Mouse (Mus musculus) intestine, postnatal 0 days (tissue): ENCODE results near the gene Gm49450. TPM values are rescaled to one million over a fixed set of nuclear protein-coding genes. Genes with fewer than 3 reads are reported as not detected.
"Not testable (repeated sequence)": the region's sequence is repeated elsewhere in the genome, so short reads cannot be mapped to it uniquely, and the experiment has no call there.

Experiments used
- ATAC-seq: fragments of 200-750 bp; cut with Nextera tagmentation; 2 replicates; pipeline ENCODE4 v1.8.0; 2017; ENCODE audit warnings: mild to moderate bottlenecking, moderate TSS enrichment, moderate library complexity
- H3K27ac ChIP-seq: fragments of 300-500 bp; sonication (generic); 2 replicates; pipeline ENCODE4 v1.5.1; 2014; ENCODE audit warnings: mild to moderate bottlenecking, low read depth, low read length, moderate library complexity
- H3K27me3 ChIP-seq: fragments of 300-500 bp; sonication (generic); replicated peaks from 2 replicates; pipeline ENCODE4 v1.6.1; 2014; ENCODE audit warnings: low read length, mixed read lengths; ENCODE audit not compliant: control insufficient read depth, insufficient read depth
- H3K36me3 ChIP-seq: fragments of 300-500 bp; sonication (generic); 2 replicates; pipeline ENCODE4 v1.6.1; 2014; ENCODE audit warnings: mild to moderate bottlenecking, moderate library complexity; ENCODE audit not compliant: control insufficient read depth, insufficient read depth
- H3K4me1 ChIP-seq: fragments of 300-500 bp; sonication (generic); replicated peaks from 2 replicates; pipeline ENCODE4 v1.6.1; 2014; ENCODE audit warnings: antibody characterized with exemption, low read length, mixed read lengths; ENCODE audit not compliant: control insufficient read depth, insufficient read depth
- H3K4me2 ChIP-seq: fragments of 300-500 bp; sonication (generic); replicated peaks from 2 replicates; pipeline ENCODE4 v1.6.1; 2014; ENCODE audit warnings: low read depth, mild to moderate bottlenecking, moderate library complexity
- H3K4me3 ChIP-seq: fragments of 300-500 bp; sonication (generic); 2 replicates; pipeline ENCODE4 v1.5.1; 2014; ENCODE audit warnings: low read depth, low read length
- H3K9ac ChIP-seq: fragments of 300-500 bp; sonication (generic); 2 replicates; pipeline ENCODE4 v1.6.1; 2014; ENCODE audit warnings: mild to moderate bottlenecking, low read depth, low read length
- H3K9me3 ChIP-seq: fragments of 300-500 bp; sonication (generic); 2 replicates; pipeline ENCODE4 v1.6.1; 2016; ENCODE audit warnings: mixed run types; ENCODE audit not compliant: control insufficient read depth
- CTCF ChIP-seq: sonication (generic); IDR thresholded peaks from 2 replicates; pipeline ENCODE4 v1.5.1; 2016; ENCODE audit warnings: low read depth, mild to moderate bottlenecking, control low read depth, antibody characterized with exemption, moderate library complexity
- WGBS: fragments of 180-500 bp; shearing (Covaris S2); extraction: QIAGEN DNeasy Blood & Tissue Kit; methylation state at CpG from one replicate; pipeline ENCODE4 v1.1.7; 2014; 5-methylcytosine and 5-hydroxymethylcytosine counted together
- polyA plus RNA-seq: library from polyadenylated mRNA; unstranded; fragments of >200 nt; fragmentation: Nextera tagmentation; extraction: Ambion mirVana; gene quantifications from 2 replicates; pipeline ENCODE4 v1.2.1, GENCODE M21; 2015

Gm49450 gene
- polyA plus RNA-seq, 1 experiment from 2014 or later, result not detected

GRCm38 (mm10) chr15:98956000-98956399 lies 2.6 kb upstream of the Gm49450 start:
- Histone ChIP-seq H3K4me2 (no peak overlapping the region), H3K36me3 (no peaks in the 10 kb centered on the region), H3K4me3 (no peak overlapping the region), H3K9me3 (no peaks in the 10 kb centered on the region), H3K9ac (no peak overlapping the region), H3K4me1 (no peaks in the 10 kb centered on the region), H3K27ac (no peak overlapping the region), H3K27me3 (no peaks in the 10 kb centered on the region)
- no peak for ATAC-seq
- WGBS, result 91% methylated on average over 4 of the region's 4 CpGs
- TF ChIP-seq CTCF, result no peak

DNA sequence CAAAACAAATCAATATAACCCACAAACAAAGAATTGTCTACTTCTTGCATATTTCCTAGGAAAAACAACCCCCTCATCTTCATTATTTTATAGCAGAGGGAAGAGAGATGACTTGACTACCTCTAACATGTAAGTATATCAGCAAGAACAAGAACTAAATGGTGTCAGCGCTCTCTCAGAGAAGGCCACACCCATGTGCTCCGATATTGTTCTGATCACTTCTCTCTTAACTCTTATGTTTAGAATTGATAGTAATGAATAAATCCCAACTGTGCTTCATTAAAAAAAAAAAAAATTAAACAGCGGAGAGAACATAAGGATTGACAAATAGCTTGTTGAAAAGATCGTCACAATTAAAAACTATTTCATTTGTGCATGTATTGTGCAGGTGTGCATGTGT lies 2.0 kb upstream of the Gm49450 start:
- Histone ChIP-seq H3K9ac (no peak overlapping the region), H3K27me3 (no peaks in the 10 kb centered on the region)

DNA sequence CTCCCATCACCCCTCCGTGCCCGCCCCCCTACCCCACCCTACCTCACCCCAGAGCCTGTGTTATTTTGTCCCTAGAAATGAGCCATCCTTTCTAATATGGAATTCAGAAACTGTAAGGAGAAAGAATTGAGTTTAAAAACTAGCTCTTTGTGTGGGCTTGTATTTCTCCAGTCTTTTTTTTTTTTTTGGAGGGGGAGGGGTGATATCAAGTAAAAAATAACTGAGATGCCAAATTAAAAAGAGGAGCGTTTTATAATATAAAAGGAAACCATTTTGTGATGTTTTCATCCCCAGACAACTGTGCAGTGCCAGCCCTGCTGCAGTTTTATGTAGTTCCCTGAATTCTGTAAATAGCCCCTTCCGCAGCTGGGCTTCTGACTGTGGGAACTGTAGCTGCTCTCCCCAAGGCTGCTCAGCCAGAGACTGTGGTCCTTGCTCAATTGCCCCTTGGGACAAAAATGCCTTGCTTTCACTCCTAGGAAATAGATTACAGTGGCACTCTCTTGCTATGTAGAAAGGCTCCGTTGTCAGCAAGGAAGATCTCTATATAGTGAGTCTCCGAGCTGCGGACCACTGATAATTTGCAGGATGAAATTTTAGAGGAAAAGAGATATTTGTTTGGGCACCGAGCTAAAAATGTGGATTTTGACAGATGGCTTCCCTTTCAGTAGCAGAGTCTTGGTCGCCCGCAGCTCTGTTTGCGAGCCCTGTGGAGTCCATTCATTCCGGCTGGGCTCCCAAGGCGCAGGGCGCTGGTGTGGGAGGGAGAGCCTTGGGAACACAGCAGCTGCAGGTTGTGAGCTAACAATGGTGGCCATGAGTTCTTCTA lies 1.3 kb upstream of the Gm49450 start:
- ATAC-seq, result no peak
- H3K4me3 ChIP-seq, result no peak overlapping the region
- H3K36me3 ChIP-seq, result no peaks in the 10 kb centered on the region
- H3K27me3 ChIP-seq, result no peaks in the 10 kb centered on the region
- H3K4me2 ChIP-seq, result no peak overlapping the region
- no peaks in the 10 kb centered on the region for H3K4me1 ChIP-seq
- no peak for TF ChIP-seq CTCF
- H3K9ac ChIP-seq, result no peak overlapping the region
- peak overlapping the region; percentile 15 for H3K27ac ChIP-seq
- no peaks in the 10 kb centered on the region for H3K9me3 ChIP-seq
- 51% methylated on average over 14 of the region's 14 CpGs for WGBS

More for the DNA sequence above, 2.0 kb upstream of the Gm49450 start:
- Histone ChIP-seq H3K4me3 (no peak overlapping the region), H3K9me3 (no peaks in the 10 kb centered on the region), H3K4me2 (no peak overlapping the region), H3K4me1 (no peaks in the 10 kb centered on the region), H3K36me3 (no peaks in the 10 kb centered on the region), H3K27ac (no peak overlapping the region)
- TF ChIP-seq CTCF, result no peak
- no peak for ATAC-seq
- 82% methylated on average over 4 of the region's 4 CpGs for WGBS

DNA sequence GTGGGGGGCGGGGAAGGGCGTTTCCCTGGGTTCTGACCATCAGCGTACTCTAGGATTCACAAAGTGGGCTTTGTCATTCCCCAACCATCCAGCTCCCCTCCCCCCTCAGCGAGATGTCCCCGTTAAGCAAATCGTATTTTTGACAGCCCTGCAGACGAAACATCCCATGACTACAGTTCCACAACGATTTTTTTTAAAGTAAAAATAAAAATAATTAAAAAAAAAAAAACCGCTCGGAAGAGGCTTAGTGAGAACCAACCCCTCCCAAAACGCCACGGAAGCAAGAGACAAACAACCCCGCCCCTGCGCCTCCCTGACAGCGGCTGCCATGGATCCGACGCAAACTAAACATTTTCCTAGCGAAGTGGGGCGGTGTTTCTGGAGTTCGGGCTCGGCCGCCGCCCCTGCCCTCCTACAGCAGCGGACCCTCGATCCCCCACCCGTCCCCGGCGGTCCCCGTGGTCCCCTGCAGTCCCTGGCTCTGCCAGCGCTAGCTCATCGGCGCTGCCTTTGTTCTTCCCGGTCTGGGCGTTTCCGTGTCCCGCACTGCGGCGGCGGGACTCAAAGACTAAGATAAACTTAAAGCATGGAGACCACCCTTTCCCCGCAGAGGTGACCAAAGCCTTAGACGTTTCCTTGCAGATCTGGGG lies 475 bp downstream of the Gm49450 start:
- Histone ChIP-seq H3K36me3 (no peaks in the 10 kb centered on the region), H3K9ac (peak overlapping the region; percentile 73), H3K4me3 (peak overlapping the region; percentile 70), H3K9me3 (no peaks in the 10 kb centered on the region), H3K4me1 (no peaks in the 10 kb centered on the region), H3K27ac (peak overlapping the region; percentile 91), H3K27me3 (no peaks in the 10 kb centered on the region), H3K4me2 (peak overlapping the region; percentile 81)
- peak; percentile 72 for ATAC-seq
- WGBS, result under 1% methylated on average over 41 of the region's 41 CpGs
- TF ChIP-seq CTCF, result peak; percentile 62

DNA sequence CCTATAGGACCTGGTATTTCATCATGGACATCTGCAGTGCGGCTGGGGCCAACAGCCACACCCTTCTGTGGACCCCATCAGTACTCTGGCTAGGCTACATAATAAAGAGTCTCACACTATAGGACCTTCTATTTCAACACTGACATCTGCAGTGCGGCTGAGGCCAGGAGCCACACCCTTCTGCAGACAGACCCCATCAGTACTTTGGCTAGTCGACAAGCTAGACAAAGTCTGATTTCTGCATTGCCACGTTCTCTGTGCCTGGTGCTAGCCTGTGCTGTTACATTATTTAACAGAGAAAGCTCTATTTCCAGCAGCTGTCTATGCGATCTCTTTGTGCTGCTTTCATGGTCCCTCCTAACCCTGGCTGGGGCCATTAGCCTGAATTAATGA lies 1.3 kb downstream of the Gm49450 start:
- Histone ChIP-seq H3K4me3 (peak overlapping the region; percentile 70), H3K4me2 (peak overlapping the region; percentile 81), H3K27me3 (no peaks in the 10 kb centered on the region), H3K9ac (no peak overlapping the region), H3K27ac (no peak overlapping the region), H3K4me1 (no peaks in the 10 kb centered on the region), H3K36me3 (no peaks in the 10 kb centered on the region), H3K9me3 (no peaks in the 10 kb centered on the region)
- 22% methylated on average over 5 of the region's 5 CpGs for WGBS
- no peak for TF ChIP-seq CTCF
- ATAC-seq, result no peak

GRCm38 (mm10) chr15:98951122-98952062 lies 2.0 kb downstream of the Gm49450 start:
- not testable (repeated sequence) for H3K27me3 ChIP-seq, H3K36me3 ChIP-seq, H3K9me3 ChIP-seq, H3K4me1 ChIP-seq, ATAC-seq, H3K9ac ChIP-seq, H3K27ac ChIP-seq
- Histone ChIP-seq H3K4me2 (peak overlapping the region; percentile 81), H3K4me3 (peak overlapping the region; percentile 70)
- WGBS, result 90% methylated on average over 10 of the region's 15 CpGs
